Mouse (Mus musculus): ENCODE data around the gene Padi1.

The Padi1 gene

GRCm38 (mm10) chr4:140845666-140846065 is at the start of gene Padi1:
TSS of gene Padi1 (minus strand) at chr4:140845778.
- no peak for DNase-seq (ENCODE audit: low spot score in 2 of 2)

- DNase-seq (ENCODE audit: low spot score in 2 of 2) = no peak
Measured at GRCm38 (mm10) chr4:140892163-140892530, 46.6 kb upstream of the Padi1 start.

GRCm38 (mm10) chr4:140891525-140892162 is 46.1 kb upstream of the Padi1 start:
- DNase-seq (ENCODE audit: low spot score in 2 of 2) = no peak

GRCm38 (mm10) chr4:140883852-140884251 is 38.3 kb upstream of the Padi1 start:
- DNase-seq (ENCODE audit: low spot score in 2 of 2) = no peak

- no peak for DNase-seq (ENCODE audit: low spot score in 2 of 2)
Measured at GRCm38 (mm10) chr4:140882981-140883380, 37.4 kb upstream of the Padi1 start.

- no peak for DNase-seq (ENCODE audit: low spot score in 2 of 2)
Measured at GRCm38 (mm10) chr4:140882365-140882764, 36.8 kb upstream of the Padi1 start.

- no peak for DNase-seq (ENCODE audit: low spot score in 2 of 2)
Measured at GRCm38 (mm10) chr4:140881771-140882170, 36.2 kb upstream of the Padi1 start.

- no peak for DNase-seq (ENCODE audit: low spot score in 2 of 2)
Measured at GRCm38 (mm10) chr4:140881026-140881670, 35.6 kb upstream of the Padi1 start.

- no peak for DNase-seq (ENCODE audit: low spot score in 2 of 2)
Measured at GRCm38 (mm10) chr4:140880207-140880606, 34.6 kb upstream of the Padi1 start.

- no peak for DNase-seq (ENCODE audit: low spot score in 2 of 2)
Measured at GRCm38 (mm10) chr4:140879739-140880138, 34.2 kb upstream of the Padi1 start.

- no peak for DNase-seq (ENCODE audit: low spot score in 2 of 2)
Measured at GRCm38 (mm10) chr4:140879116-140879515, 33.5 kb upstream of the Padi1 start.

- no peak for DNase-seq (ENCODE audit: low spot score in 2 of 2)
Measured at GRCm38 (mm10) chr4:140878655-140879054, 33.1 kb upstream of the Padi1 start.

GRCm38 (mm10) chr4:140877441-140877840 is 31.9 kb upstream of the Padi1 start:
- DNase-seq (ENCODE audit: low spot score in 2 of 2) = no peak

- DNase-seq (ENCODE audit: low spot score in 2 of 2) = no peak
Measured at GRCm38 (mm10) chr4:140876681-140877080, 31.1 kb upstream of the Padi1 start.

- DNase-seq (ENCODE audit: low spot score in 2 of 2) = no peak
Measured at GRCm38 (mm10) chr4:140876161-140876560, 30.6 kb upstream of the Padi1 start.

GRCm38 (mm10) chr4:140873011-140873410 is 27.4 kb upstream of the Padi1 start:
- no peak for DNase-seq (ENCODE audit: low spot score in 2 of 2)

GRCm38 (mm10) chr4:140872686-140872992 is 27.1 kb upstream of the Padi1 start:
- no peak for DNase-seq (ENCODE audit: low spot score in 2 of 2)

GRCm38 (mm10) chr4:140871851-140872685 is 26.5 kb upstream of the Padi1 start:
- no peak for DNase-seq (ENCODE audit: low spot score in 2 of 2)

- no peak for DNase-seq (ENCODE audit: low spot score in 2 of 2)
Measured at GRCm38 (mm10) chr4:140871376-140871775, 25.8 kb upstream of the Padi1 start.

- DNase-seq (ENCODE audit: low spot score in 2 of 2) = no peak
Measured at GRCm38 (mm10) chr4:140870876-140871275, 25.3 kb upstream of the Padi1 start.

- DNase-seq (ENCODE audit: low spot score in 2 of 2) = no peak
Measured at GRCm38 (mm10) chr4:140869945-140870344, 24.4 kb upstream of the Padi1 start.

GRCm38 (mm10) chr4:140868484-140869190 is 23.1 kb upstream of the Padi1 start:
- DNase-seq (ENCODE audit: low spot score in 2 of 2) = no peak

All from frontal cortex, postnatal 25 days (tissue).